Mouse (Mus musculus) heart, postnatal 0 days (tissue): ENCODE measurements at regions not wholly inside any gene's neighbourhood (a gene's known extent, or its start where the extent isn't known, plus 50 kb on each side); places are given as distances from the start of the nearest gene placed in this dataset.
A peak's percentile ranks its signal among the peaks of the same experiment; 100 is the strongest.

Experiments
- ATAC-seq: fragments of 200-750 bp; cut with Nextera tagmentation; 2 replicates; pipeline ENCODE4 v1.8.0; 2017; ENCODE audit warnings: low read depth, moderate number of reproducible peaks, moderate library complexity; ENCODE audit not compliant: insufficient read depth
- DNase-seq: peaks from one replicate; pipeline ENCODE4 v3.0.0-alpha.2; 2016; ENCODE audit warnings: low spot score
- H3K27ac ChIP-seq: fragments of 300-500 bp; sonication (generic); 2 replicates; pipeline ENCODE4 v1.5.1; 2014; ENCODE audit warnings: low read depth, mild to moderate bottlenecking
- H3K27me3 ChIP-seq: fragments of 300-500 bp; sonication (generic); 2 replicates; pipeline ENCODE4 v1.6.1; 2014; ENCODE audit warnings: low read length, mixed read lengths; ENCODE audit not compliant: control insufficient read depth, insufficient read depth
- H3K36me3 ChIP-seq: fragments of 300-500 bp; sonication (generic); replicated peaks from 2 replicates; pipeline ENCODE4 v1.6.1; 2014; ENCODE audit warnings: low read length, mixed read lengths; ENCODE audit not compliant: control insufficient read depth, insufficient read depth
- H3K4me1 ChIP-seq: fragments of 300-500 bp; sonication (generic); 2 replicates; pipeline ENCODE4 v1.6.1; 2014; ENCODE audit warnings: antibody characterized with exemption; ENCODE audit not compliant: control insufficient read depth, insufficient read depth
- H3K4me2 ChIP-seq: fragments of 300-500 bp; sonication (generic); 2 replicates; pipeline ENCODE4 v1.6.1; 2014; ENCODE audit warnings: low read depth, mild to moderate bottlenecking, low read length, moderate library complexity
- H3K4me3 ChIP-seq: fragments of 300-500 bp; sonication (generic); 2 replicates; pipeline ENCODE4 v1.5.1; 2014; ENCODE audit warnings: low read depth, low read length
- H3K9ac ChIP-seq: fragments of 300-500 bp; sonication (generic); replicated peaks from 2 replicates; pipeline ENCODE4 v1.6.1; 2014; ENCODE audit warnings: low read depth, low read length, mixed read lengths
- H3K9me3 ChIP-seq: fragments of 300-500 bp; sonication (generic); replicated peaks from 2 replicates; pipeline ENCODE4 v1.6.1; 2016; ENCODE audit warnings: low read length; ENCODE audit not compliant: control insufficient read depth
- CTCF ChIP-seq: IDR thresholded peaks from 2 replicates; pipeline ENCODE4 v1.5.1; 2016; ENCODE audit warnings: antibody characterized with exemption, control low read depth, low read depth
- EP300 ChIP-seq: IDR thresholded peaks from 2 replicates; pipeline ENCODE4 v1.6.1; 2016; ENCODE audit warnings: antibody characterized with exemption, low read depth
- WGBS: fragments of 180-500 bp; shearing (Covaris S2); extraction: QIAGEN DNeasy Blood & Tissue Kit; methylation state at CpG from one replicate; pipeline ENCODE4 v1.1.7; 2014; 5-methylcytosine and 5-hydroxymethylcytosine counted together

DNA sequence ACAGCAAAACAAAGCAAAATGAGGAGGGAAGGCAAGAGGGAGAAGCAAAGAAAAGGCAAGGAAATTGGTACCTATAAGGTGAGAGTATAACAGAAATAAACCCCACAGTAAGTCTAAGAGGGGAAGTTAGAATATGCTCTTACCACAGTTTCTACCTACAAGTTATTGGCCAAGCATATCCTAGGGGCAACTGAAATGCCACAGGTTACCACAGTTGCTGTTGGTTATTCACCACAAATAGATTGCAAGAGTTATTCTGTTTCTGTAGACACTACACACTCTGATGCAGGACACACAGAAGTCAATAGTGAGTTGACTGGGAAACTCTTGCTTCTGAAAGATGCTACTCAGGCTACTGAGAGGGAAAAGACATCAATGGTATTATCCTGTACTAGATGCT lies 129.7 kb upstream of the P3h2 start:
- TF ChIP-seq EP300 = no peak
- TF ChIP-seq CTCF = no peak
- Histone ChIP-seq H3K9ac (no peak overlapping the region), H3K4me3 (no peak overlapping the region), H3K27ac (no peak overlapping the region), H3K4me1 (no peaks in the 10 kb centered on the region), H3K4me2 (no peak overlapping the region), H3K9me3 (no peaks in the 10 kb centered on the region), H3K27me3 (no peaks in the 10 kb centered on the region), H3K36me3 (no peaks in the 10 kb centered on the region)
- DNase-seq = no peak
- no peak for ATAC-seq

DNA sequence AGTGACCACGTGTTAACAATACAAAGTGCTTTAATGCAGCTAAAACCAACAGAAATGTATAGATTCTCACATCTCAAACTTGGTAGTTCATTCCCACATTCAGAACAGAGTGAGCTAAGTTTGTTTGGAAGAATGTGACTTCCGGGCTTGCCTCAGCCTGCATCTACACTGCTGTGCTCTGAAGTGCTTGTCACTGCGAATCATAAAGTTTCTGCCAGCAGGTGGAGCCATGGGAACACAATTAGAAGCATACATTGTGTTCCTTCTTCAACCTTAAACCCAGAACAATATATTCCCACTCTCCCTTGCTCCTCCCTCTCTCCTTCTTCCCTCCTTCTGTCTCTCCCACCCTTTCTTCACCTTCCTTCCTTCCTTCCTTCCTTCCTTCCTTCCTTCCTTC lies 128.5 kb upstream of the P3h2 start:
- Histone ChIP-seq H3K4me1 (no peaks in the 10 kb centered on the region), H3K4me2 (no peak overlapping the region), H3K27ac (no peak overlapping the region), H3K27me3 (no peaks in the 10 kb centered on the region), H3K4me3 (no peak overlapping the region), H3K9me3 (no peaks in the 10 kb centered on the region), H3K36me3 (no peaks in the 10 kb centered on the region), H3K9ac (no peak overlapping the region)
- 8% methylated on average over 3 of the region's 3 CpGs for WGBS
- peak; percentile 66 for ATAC-seq
- peak; percentile 78 for DNase-seq
- TF ChIP-seq EP300 (no peak), CTCF (peak; percentile 85)

DNA sequence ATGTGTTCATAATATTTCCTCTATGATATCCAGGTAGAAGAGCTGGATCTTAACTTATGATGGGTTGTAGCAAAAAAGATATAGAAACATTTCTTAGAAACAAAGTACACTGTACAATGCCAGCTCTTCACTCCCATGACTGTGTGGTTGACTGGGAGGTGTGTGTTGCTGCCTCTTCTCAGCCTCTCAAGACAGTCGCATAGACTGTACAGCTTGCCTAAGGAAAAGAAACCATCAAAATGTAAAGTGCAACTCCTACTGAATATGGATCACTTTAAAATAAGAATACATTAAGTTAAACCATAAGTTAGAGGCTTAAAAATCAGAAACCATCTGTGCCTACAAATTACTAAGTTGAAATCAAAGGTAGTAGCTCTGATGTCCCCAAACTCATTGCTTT lies 125.5 kb upstream of the P3h2 start:
- Histone ChIP-seq H3K9ac (no peak overlapping the region), H3K9me3 (no peaks in the 10 kb centered on the region), H3K4me1 (no peaks in the 10 kb centered on the region), H3K4me3 (no peak overlapping the region), H3K27ac (no peak overlapping the region), H3K27me3 (no peaks in the 10 kb centered on the region), H3K4me2 (no peak overlapping the region), H3K36me3 (no peaks in the 10 kb centered on the region)
- ATAC-seq (no peak), DNase-seq (no peak)
- WGBS = 78% methylated on average over 1 of the region's 1 CpGs
- TF ChIP-seq CTCF (no peak), EP300 (no peak)

DNA sequence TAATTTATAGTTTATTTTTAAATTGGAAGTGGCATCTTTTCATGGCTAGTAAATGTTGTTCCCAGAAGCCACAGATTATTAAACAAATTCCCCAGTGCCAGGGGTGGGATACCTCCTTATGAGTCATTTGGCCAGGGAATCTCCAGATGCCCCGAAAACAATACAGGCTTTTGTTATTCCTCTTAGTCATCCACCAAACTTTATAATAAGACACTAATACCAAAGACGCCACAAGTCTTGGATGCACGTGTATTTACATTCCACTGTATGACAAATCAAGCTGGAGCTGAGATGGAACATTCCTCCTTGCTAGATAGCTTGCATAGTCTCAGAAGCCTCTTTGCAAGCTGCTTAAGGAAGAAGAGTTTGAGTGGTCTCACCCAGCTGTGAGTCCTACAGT lies 105.8 kb upstream of the P3h2 start:
- Histone ChIP-seq H3K27me3 (no peaks in the 10 kb centered on the region), H3K4me1 (no peaks in the 10 kb centered on the region), H3K4me2 (no peak overlapping the region), H3K36me3 (no peaks in the 10 kb centered on the region), H3K9ac (no peak overlapping the region), H3K27ac (no peak overlapping the region), H3K9me3 (peaks cover 7% of the 10 kb centered on the region; the same call in 1 of the 2 replicates), H3K4me3 (no peak overlapping the region)
- no peak for DNase-seq
- TF ChIP-seq EP300 (no peak), CTCF (no peak)
- WGBS = 50% methylated on average over 3 of the region's 3 CpGs
- ATAC-seq = no peak

DNA sequence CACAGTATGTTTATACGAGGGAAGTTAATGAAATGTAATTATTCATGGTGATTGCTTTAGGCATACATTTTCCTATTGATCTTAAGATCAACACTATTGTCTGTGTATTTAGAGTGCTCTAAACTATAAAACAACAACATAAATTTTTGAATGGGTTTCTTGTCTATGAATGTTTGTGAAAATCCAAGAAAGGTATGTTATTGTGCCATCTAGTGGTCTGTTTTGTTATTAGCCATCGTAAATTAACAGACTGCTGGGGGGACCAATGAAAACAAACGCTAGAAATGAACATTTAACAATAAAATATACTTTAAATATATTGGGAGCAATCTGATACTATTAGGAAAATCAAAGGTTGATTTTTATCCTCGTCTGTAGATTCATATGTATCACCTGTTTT lies 93.5 kb upstream of the P3h2 start:
- DNase-seq = peak; percentile 21
- no peak for ATAC-seq
- Histone ChIP-seq H3K4me2 (no peak overlapping the region), H3K9me3 (no peaks in the 10 kb centered on the region), H3K27ac (no peak overlapping the region), H3K27me3 (no peaks in the 10 kb centered on the region), H3K36me3 (no peaks in the 10 kb centered on the region), H3K4me1 (peaks cover 3% of the 10 kb centered on the region; the same call in 1 of the 2 replicates), H3K4me3 (no peak overlapping the region), H3K9ac (no peak overlapping the region)
- WGBS = 17% methylated on average over 4 of the region's 4 CpGs
- TF ChIP-seq EP300 = no peak
- peak; percentile 64 for TF ChIP-seq CTCF

DNA sequence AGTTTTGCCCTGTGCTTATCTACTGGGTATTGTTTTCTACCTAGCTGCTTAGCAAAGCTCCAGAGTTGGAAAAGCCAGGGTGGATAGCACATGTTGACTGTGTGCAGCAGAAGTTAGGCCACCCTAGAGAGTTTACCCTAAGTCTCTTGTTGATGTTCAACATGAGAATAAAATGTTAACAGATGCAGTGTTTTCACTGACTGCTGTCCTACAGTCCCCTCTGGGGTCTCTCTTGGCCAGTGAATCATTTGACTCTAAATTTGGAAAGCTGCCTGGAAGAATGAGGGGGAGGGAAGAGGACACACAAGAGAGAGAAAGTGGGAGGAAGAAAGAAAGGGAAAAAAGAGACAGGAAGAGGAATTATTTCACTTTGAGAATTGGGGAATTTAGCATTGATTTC lies 90.8 kb upstream of the P3h2 start:
- Histone ChIP-seq H3K9ac (no peak overlapping the region), H3K4me2 (no peak overlapping the region), H3K36me3 (no peaks in the 10 kb centered on the region), H3K27me3 (no peaks in the 10 kb centered on the region), H3K4me3 (no peak overlapping the region), H3K9me3 (no peaks in the 10 kb centered on the region), H3K4me1 (peaks cover 3% of the 10 kb centered on the region; the same call in 1 of the 2 replicates), H3K27ac (no peak overlapping the region; the same call in 1 of the 2 replicates)
- TF ChIP-seq EP300 = no peak
- TF ChIP-seq CTCF = no peak
- ATAC-seq = no peak
- DNase-seq = no peak
